Mouse (Mus musculus) neutrophil, adult 5-6 weeks (primary cell): ENCODE measurements around the gene Mpp2. TPM values are rescaled to one million over a fixed set of nuclear protein-coding genes. Genes with fewer than 3 reads are reported as not detected.
A peak's percentile ranks its signal among the peaks of the same experiment; 100 is the strongest.

ENCODE experiments used
- ATAC-seq: fragments of 151-379, 151-347 bp; 2 replicates; pipeline ENCODE4 v1.8.0; 2017; ENCODE audit warnings: mild to moderate bottlenecking, moderate TSS enrichment; ENCODE audit not compliant: insufficient number of reproducible peaks, poor library complexity, low FRiP score, severe bottlenecking; ENCODE audit errors: extremely low read depth
- total RNA-seq: library from RNA; stranded (forward); fragments of 200-1000 nt; gene quantifications from 2 replicates; pipeline ENCODE4 v1.2.3, GENCODE M21; 2017

The Mpp2 gene
- not detected in 2 replicates for total RNA-seq

DNA sequence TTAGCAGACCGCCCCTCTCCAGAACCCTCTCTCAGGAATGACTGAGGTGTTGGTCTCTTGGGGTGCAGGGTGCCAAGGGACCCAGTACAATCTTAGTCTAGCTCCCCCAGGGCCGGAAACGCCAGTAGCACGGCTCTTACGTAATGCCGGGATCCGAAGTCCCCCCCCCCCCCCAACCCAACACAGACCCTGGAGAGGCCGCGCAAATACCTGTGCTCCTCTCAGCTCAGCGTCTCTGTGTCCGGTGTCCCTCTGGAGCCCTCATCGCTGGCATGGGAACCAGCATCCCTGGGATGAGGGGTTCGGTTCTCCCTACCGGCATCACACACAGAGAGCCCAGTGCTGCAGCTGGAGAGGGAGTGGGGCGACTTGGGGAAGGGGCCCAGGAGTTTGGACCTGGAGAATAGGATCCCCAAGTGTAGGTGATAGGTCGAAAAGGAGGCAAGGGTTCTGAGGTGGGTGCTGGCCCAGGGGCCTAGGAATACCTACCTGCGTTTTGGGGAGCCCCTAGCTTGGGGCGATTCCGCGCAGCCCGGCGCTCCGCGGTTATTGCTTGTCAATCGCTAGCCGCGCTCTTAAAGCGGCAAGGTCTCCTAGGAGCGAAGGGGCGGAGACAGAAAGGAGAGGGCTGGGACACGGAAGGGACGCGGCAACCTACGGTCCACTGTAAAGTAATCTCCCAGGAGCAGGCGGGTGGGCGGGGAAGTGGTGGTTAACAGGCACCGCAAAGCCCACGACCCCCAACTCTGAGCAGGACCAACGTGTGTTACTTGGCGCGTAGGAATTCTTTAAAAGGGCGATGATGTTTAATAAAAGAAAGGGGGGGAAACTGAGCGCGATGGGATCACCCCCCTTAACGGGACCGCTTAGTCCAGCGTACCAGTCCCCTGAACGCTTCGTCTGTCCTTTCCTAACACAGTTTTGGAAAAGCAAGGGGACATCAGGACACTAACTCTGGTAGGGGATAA, at the start of gene Mpp2:
TSS of gene Mpp2 (minus strand) at position 585 of the 968 bp plus-strand sequence.
- ATAC-seq, result no peak

DNA sequence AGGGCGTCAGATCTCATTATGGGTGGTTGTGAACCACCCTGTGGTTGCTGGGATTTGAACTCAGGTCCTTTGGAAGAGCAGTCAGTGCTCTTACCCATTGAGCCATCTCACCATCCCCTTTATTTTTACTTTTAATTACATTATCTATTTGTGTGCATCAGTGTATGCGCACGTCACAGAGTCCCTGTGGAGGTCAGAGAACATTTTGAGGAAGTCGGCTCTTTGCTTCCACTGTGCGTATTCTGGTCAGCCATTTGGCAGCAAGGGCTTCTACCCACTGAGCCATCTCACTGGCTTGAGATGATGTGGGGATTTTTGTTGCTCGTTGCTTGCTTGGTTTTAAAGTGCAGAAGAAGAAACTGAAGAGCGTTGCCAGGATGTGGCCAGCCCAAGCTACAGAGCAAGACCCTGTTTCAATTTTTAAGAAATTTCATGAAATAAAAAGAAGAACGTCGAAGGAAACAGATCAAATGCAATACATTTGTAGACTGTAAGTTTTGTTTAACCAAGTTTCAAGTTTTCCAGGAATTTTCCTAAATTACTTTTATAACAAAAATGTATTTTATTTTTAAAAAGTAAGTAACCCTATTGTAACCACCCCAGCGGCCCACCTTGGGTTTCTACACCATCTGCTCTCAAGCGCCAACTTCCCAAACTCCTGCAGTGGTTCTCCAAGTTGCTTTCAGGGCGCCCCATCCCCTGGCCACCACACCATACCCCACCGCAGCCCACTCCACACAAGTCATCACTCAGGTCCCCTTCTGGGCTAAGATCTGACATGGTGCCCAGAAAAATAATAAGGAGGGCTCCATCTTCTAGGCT, 49.5 kb upstream of the Mpp2 start:
- peak; percentile 37; the same call in 1 of the 2 replicates for ATAC-seq

- no peak for ATAC-seq
Observed at GRCm38 (mm10) chr11:102134516-102134915, 46.2 kb upstream of the Mpp2 start.

DNA sequence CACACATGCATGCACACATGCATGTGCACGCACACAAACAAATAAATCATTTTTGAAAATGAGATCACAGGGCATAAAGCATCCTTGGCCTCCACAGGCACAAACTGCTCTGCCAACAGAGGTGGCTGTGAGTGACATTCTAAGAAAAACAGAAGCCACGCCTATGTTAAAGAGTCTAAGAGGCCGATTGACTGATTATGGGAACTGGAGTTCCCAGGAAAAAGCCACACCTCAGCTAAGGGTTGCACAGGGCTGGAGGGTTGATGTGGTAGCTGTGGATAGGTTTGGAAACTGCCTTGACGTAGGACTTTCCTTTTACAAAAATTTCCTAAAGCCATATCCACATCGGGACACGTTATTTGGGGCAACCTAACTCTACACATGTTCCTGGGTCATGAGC, 29.1 kb upstream of the Mpp2 start:
- no peak for ATAC-seq

- ATAC-seq, result no peak
Observed at GRCm38 (mm10) chr11:102116241-102116640, 27.9 kb upstream of the Mpp2 start.

DNA sequence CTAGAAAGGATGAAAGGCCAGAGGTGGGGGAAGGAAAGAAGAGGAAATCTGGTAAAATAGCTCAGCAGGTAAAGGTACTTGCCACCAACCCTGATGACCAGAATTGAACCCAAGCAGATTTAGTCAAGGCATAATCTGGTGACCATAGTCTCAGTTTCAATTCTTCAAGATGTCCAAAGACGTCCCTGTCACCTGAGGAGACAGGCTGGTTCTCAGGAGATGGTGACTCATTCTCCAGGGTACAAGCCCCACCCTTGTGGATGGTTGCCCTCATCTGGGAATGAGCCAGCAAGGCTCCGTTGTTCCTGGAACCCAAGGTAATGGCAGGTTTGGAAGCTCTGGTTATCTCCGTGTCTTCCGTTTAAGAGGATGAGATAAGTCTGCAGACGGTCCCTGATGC, 23.3 kb upstream of the Mpp2 start:
- ATAC-seq, result no peak

DNA sequence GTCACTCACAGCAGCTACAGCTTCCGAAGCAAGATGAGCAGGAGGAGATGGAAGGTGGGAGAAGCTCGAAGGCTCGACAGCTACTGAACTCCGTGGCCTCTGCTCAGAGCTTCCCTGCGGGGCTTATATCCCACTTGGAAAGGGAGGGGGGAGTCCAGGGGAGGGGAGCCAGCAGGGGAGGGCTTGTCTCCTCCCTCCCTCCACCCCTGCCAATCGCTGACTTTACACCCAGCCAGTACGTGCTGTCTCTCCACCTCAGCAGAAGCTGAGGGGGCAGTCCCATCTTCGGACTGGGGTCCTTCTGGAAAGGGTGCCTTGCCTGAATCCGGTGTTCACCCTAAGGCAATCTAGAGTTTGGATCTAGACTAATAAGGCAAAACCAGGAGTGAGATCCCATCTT, 19.4 kb upstream of the Mpp2 start, which contains the start of gene Pyy:
TSS of gene Pyy (minus strand) at position 101 of the 400 bp plus-strand sequence.
- no peak for ATAC-seq

DNA sequence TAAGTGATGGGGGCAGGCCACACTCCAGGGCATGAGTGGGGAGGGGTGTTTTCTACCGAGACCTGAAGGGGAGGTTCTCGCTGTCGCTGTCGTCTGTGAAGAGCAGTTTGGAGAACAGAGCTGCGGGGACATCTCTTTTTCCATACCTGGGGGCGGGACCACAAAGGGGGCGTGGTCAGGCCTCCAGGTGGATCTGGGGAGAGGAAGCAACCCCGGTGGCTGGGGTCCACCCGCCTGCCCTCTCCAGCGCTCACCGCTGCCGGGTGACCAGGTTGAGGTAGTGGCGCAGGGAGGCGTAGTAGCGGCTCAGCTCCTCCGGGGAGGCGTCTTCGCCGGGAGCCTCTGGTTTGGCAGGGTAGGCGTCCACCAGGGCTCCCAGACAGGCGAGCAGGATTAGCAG, 18.6 kb upstream of the Mpp2 start:
- no peak for ATAC-seq

DNA sequence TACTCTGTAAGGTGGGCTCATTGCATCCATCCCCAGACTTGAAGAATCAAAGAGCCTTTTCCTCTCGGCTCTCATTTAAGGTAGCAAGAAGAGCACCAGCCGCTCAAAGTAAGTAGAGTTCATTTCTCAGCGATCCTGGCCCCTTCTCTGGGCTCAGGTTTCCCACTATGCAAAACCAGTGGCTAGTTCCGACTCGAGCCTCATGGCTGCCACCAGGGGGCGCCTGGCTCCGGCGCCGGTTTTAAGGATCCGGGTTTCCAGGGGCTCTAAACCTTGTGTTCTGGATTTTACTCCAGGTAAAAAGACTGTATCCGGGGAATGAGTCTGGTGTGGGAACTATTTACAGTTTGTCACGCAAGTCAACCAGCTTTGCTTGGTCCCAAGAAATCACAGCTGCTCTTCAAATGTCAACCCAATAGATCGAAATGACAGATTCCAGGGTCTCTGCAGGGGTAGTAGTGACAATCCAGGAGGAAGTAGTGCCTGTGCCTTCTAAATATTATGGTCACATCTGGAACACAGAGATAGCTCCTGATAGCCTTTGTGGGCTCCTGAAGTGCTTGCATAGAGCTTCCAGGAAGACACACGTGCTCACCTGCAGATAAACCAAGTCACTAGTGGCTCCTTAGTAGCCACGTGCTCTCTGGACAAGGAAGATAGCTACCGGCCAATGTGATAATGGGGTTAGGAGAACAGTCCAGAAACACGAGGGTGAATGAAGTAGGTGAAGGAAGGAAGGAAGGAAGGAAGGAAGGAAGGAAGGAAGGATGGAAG, 14.4 kb upstream of the Mpp2 start:
- ATAC-seq, result no peak

DNA sequence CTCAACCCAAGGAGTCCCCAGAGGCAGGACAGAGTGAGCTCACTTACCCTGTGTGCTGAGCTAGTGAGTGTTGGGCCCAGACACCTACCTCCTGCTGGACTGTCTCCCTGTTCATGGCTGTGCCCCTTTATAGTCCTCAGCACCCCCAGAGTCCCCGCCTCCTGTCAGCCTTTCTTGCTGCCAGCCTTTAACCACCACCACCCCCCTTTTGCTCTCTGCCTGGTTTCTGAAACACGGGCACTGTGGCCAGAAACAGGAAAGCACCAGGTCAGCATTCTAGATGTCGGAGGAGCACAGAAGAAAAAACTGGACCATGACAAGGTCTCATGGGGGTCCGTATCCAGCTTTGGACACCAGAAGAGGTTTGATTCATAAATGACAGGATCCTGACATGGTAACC, 12.9 kb upstream of the Mpp2 start, which contains the start of gene Ppy:
TSS of gene Ppy (minus strand) at position 101 of the 400 bp plus-strand sequence.
- ATAC-seq, result no peak

- ATAC-seq, result no peak
Observed at GRCm38 (mm10) chr11:102096887-102097391, 8.6 kb upstream of the Mpp2 start.

DNA sequence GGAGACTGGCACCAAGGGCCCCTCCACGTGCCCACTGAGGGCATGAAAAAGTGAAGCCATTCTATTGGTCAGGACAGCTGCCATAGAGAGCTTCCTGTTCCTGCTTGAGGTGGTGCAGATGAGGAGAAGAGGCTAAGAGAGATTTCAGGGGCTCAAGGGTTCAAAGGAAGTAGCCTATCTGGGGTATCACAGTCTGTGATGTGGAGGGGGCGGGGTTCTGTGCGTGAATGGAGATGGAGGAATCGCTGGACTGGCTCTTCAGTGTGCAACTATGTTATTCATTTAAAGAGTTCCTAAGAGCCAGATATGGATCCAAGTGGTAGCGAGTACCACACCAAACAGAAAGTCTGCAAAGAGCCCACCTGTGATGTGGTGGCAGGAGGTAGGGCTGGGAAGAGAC, 8.1 kb upstream of the Mpp2 start:
- no peak for ATAC-seq

- no peak for ATAC-seq
Observed at GRCm38 (mm10) chr11:102095676-102096075, 7.4 kb upstream of the Mpp2 start.

DNA sequence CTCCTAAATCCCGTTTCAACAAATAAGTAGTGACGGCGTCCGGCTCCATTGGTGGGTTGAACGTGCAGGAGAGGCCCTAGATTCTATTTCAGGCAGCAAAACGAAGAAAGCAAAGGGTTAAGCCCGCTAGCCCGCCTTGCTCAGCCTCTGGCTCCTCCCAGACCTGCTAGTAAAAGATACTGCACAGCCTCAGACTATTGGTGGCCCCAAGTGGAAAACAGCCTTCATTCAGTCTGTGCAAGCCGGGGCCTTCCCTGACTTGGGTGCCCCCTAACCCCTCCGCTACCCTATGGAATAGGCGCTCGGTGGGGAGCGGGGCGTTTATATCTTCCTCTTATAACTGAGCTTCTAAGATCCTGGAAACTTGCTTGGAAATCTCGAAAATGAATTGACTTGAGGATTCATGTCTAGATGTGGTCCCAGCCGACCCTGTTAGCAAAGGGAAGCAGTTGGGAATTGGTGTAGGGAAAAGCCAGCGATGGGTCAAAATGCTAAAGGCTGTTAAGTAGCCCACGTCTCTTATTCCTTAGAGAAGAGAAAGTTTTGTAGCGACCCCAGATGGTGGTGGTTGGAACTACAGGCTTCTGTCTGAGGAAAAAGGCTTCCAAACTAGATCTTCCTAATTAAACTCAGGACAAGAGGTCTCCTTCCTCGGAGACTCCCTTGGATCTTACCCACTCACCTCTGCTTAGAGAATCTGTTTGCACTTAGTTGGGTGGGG, 933 bp upstream of the Mpp2 start:
- ATAC-seq, result no peak

DNA sequence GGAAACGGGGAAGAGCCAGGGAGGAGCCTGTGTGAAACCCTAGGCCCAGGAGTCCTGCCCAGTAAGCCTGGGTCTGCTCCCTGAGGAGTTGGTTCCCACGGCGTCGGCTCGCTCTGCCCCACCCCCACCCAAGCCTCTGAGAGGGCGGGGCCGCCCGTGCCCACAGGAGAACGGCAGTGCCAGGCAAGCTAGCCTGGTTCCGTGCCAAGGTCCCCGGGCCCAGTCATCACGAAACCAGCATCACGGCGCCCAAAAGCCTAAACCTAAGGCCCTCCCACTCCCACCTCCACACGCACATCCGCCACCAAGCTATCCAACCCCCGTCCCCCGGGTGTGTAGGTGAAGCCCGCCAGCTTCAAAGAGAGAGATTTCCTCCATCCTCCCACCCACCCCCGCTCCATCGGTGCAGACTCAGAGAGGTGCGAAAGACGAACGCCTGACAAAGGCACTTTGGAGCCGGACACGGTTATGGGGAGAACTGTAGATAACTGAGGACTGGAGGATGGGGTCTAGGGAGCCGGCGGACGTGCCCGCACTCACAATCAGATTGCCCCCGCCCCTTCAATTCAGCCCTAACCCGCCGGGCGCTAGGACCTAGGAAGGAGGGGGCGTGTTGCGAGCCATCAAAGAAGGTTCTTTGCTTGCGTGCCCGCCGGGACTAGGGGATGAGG, 1.1 kb downstream of the Mpp2 start:
- peak; percentile 30; the same call in 1 of the 2 replicates for ATAC-seq

DNA sequence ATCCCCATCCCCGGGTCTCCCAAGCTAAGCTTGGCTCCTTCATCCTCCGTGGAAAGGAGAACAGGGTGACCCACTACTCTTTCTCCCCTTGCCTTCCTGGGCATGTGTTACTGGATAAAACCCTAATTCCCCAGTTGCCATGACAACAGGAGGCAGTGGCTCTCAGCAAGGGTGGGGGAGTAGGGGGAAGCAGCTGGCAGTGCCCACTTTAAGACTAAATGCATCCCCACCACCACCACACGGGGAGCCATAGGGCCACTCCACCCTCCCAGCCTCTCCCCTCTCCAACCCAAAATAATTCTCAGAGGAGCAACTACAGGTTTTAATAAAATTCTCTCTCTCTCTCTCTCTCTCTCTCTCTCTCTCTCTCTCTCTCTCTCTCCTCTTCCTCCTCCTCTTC, 2.0 kb downstream of the Mpp2 start:
- ATAC-seq, result no peak

DNA sequence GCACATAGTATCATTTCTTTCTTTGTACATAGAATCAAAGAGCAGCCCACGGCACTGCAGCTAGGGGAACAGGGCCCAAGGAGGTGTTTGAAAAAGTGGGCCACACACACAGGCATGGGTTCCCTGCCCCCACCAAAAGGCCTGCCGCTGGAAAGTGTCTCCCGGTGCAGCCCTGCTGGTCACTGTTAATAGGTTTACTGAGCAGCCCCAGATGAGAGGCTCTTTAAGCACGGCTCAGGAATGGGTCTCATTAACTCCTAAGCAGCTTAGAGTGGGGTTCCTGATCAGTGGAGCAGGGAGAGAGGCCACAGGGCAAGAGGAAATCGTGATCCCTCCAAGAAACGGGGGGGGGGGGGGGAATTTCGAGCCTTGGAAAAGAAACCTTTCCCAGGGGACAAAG, 4.2 kb downstream of the Mpp2 start:
- ATAC-seq, result no peak

DNA sequence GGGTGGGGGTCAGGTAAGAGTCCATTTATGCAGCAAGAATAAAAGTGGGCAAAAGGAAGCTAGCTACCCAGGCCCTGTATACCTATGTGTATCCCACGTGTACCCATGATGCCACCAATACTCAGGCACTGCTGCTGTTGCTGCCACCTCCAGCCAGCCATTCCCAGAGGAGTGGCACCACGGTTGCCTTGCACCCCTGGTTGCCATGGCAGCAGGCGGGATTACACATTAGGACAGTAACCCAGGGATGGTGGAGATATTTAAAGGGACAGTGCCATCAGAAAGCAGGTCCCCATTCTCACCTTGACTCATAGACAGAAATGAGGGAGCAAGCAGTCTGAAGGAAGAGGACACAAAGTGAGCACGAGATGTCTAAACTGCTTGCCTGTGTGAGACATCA, 5.1 kb downstream of the Mpp2 start:
- no peak for ATAC-seq
